Mouse (Mus musculus) embryo, embryonic 10.5 days (tissue): ENCODE measurements around the gene Ndufb3.
"Not testable (repeated sequence)": the region's sequence is repeated elsewhere in the genome, so short reads cannot be mapped to it uniquely, and the experiment has no call there.

Experiments
- DNase-seq: peaks from one replicate; pipeline ENCODE4 v3.0.0-alpha.2; 2015; ENCODE audit warnings: low spot score

Ndufb3 gene

GRCm38 (mm10) chr1:58586171-58586997 is at the start of gene Ndufb3, which contains the start of gene Fam126b:
Gene Ndufb3, plus strand, starts transcription at chr1:58586384.
Gene Fam126b, minus strand, starts transcription at chr1:58586323.
- peak; percentile 92 for DNase-seq

GRCm38 (mm10) chr1:58541386-58541785 is 44.8 kb upstream of the Ndufb3 start:
- no peak for DNase-seq

DNA sequence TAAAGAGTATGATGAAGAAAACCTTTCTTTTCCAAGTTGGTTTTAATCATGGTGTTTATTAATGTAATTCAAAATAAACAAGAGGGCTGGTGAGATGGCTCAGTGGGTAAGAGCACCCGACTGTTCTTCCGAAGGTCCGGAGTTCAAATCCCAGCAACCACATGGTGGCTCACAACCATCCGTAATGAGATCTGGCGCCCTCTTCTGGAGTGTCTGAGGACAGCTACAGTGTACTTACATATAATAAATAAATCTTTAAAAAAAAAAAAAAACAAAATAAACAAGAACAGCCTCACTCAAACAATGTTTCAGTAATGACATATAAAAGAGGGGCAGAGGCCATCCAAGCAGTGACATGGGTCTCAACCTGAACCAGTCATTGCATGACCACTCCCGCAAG is 25.8 kb upstream of the Ndufb3 start:
- DNase-seq = not testable (repeated sequence)

DNA sequence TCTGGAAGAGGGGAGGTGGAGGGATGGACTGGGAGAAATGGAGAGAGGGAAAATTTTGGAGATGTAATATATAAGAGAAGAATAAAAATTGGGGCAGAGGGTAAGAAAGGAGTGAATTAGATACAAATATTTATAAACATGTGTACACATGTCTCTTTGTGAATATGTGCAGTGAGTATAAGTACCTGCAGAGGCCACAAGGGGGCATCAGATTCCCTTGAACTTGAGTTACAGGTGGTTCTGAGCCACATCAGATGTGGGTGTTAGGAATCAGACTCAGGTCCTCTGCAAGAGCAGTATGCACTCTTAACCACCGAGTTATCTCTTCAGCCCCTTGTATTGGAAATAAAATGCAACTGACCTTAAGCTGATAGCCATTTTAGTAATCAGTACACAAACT is 23.7 kb upstream of the Ndufb3 start:
- peak; percentile 46 for DNase-seq

DNA sequence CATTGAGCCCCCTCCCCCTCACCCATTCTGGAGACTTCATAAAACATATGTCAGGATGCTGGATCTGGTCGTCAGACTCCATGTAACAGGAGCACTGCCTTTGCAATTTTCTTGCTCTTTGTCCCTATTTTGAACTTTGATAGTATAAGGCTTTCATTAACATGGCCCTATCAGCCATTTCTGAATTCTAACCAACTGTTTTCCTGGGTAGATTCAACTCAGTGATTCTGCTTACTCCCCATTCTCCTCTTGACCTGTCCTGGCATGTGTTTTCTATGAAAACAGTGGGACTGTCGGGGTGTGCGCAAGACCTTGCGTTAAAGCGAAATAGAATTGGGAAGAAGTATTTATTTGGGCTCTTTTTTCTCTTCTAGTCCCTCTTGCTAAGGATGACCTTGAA is 21.2 kb upstream of the Ndufb3 start:
- no peak for DNase-seq

- DNase-seq = no peak
Measured at GRCm38 (mm10) chr1:58566621-58567020, 19.6 kb upstream of the Ndufb3 start.

- no peak for DNase-seq
Measured at GRCm38 (mm10) chr1:58568456-58569130, 17.6 kb upstream of the Ndufb3 start.

DNA sequence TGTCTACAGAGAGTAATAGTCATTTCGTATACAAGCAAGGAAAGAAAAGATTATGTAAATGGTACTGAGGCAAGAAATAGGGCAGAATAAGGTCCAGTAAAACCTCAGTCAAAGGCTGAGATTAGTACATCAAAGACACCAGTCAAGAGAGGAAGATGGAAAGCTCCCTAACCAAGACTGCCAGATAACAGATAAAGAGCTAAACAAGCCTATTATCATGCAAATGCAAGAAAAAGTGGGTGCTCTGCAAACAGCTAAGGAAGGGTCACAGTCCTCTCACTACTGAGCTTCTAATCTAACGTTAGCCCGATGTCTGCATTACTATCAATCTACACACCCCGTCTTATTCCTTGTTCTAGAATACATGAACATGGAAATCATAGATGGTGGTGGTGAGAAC is 15.7 kb upstream of the Ndufb3 start:
- DNase-seq = no peak

GRCm38 (mm10) chr1:58579179-58579578 is 7.0 kb upstream of the Ndufb3 start:
- peak; percentile 45 for DNase-seq

DNA sequence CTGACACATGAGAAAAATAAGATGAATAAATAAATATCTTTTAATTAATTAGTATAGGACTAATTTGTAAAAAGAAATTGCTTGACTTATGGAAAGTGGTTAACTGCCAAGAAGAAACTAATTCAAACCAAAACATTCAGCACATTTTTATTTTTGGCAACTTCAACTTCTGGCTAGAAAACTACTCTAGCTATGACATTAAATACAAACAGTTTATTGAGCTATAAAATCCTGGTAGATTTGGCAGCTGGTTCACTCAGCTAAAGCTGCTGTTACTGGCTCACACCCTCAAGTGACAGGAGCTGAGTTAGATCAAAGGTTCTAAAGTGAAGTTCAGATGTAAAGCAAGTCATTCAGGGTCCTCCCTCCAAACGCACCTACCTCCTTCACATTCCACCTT is 3.6 kb upstream of the Ndufb3 start:
- no peak for DNase-seq

DNA sequence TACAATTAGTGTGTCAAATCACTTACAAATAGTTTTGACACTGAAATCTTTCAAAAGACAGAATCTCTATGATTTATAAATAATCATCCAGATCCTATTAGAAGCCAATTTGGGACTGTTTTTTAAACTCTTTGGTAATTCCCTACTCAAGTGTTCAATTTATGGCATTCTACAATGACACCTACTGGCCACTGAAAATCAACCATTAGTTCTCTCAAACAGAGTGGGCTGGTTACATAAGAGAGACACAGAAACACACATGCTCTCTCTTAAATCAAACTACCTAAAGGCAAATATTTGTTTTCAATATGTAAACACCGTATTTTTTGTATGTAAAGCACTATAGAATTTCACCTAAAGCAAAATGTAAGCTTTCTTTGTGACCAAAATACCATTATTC is 1.9 kb upstream of the Ndufb3 start:
- DNase-seq = no peak

- no peak for DNase-seq
Measured at GRCm38 (mm10) chr1:58585373-58586170, 612 bp upstream of the Ndufb3 start.

GRCm38 (mm10) chr1:58587491-58587890 is 1.3 kb downstream of the Ndufb3 start:
- DNase-seq = no peak

- no peak for DNase-seq
Measured at GRCm38 (mm10) chr1:58602681-58603080, 16.5 kb downstream of the Ndufb3 start.

- DNase-seq = no peak
Measured at GRCm38 (mm10) chr1:58603738-58604137, 17.6 kb downstream of the Ndufb3 start.

GRCm38 (mm10) chr1:58609591-58609990 is 23.4 kb downstream of the Ndufb3 start:
- not testable (repeated sequence) for DNase-seq

- DNase-seq = no peak
Measured at GRCm38 (mm10) chr1:58610166-58610565, 24.0 kb downstream of the Ndufb3 start.

DNA sequence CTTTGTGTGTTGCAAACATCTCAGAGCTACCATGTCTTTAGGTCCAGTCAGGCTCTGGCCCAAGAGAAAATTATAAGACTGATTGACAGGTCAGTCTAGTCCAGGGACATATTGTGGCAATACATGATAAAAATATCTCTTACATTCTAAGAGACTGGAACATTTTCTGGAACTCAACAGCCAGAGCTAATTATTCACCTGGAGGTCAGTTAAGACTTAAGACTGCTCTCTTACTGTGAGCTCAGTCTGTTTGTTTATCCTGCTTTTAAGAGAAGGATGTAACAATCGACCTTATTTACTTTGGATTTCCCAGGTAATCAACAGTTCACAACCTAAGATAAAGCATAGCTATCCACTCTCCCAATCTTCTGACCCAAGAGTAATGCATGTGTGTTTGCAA is 24.4 kb downstream of the Ndufb3 start:
- DNase-seq = no peak

GRCm38 (mm10) chr1:58613786-58614185 is 27.6 kb downstream of the Ndufb3 start:
- peak; percentile 30 for DNase-seq

GRCm38 (mm10) chr1:58614424-58614823 is 28.2 kb downstream of the Ndufb3 start:
- no peak for DNase-seq

DNA sequence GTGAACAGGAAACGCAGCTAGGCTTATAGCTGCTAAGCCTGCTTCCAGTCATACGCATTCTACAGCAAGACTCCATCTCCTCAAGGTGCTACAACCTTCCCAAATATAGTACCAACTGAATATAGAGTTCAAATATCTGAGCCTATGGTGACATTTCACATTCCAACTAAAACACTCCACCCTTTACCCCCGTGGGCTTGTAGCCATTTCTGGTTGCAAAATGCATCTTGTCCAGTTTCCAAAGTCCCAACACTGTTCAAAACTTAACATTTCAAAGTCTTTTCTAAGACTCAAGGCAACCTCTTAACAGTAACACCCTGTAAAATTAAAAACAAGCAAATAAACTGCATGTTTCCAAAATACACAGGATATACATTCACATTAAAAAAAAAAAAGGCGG is 29.0 kb downstream of the Ndufb3 start:
- no peak for DNase-seq

DNA sequence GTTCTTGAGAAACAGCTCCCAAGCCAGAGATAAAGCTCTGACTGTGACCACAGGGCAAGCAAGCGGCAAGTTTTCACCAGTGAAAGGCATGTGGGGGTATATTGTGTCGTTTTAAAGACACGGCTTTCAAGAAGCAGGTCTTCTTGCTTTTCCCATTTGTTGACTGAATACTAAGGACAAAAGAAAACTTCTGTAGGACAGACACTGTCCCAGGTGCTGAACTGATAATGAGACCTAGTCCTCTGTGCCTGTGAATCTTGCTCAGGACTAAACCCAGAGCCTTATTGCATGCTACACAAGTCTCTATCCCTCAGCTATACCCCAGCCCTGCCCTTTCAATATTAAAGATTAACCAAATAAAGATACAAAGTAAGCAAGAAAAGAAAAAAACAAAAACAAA is 30.0 kb downstream of the Ndufb3 start:
- peak; percentile 14 for DNase-seq

- DNase-seq = no peak
Measured at GRCm38 (mm10) chr1:58617076-58617475, 30.9 kb downstream of the Ndufb3 start.
